ENCODE assay signal across 7 mouse cellular contexts in the genomic region with DNA sequence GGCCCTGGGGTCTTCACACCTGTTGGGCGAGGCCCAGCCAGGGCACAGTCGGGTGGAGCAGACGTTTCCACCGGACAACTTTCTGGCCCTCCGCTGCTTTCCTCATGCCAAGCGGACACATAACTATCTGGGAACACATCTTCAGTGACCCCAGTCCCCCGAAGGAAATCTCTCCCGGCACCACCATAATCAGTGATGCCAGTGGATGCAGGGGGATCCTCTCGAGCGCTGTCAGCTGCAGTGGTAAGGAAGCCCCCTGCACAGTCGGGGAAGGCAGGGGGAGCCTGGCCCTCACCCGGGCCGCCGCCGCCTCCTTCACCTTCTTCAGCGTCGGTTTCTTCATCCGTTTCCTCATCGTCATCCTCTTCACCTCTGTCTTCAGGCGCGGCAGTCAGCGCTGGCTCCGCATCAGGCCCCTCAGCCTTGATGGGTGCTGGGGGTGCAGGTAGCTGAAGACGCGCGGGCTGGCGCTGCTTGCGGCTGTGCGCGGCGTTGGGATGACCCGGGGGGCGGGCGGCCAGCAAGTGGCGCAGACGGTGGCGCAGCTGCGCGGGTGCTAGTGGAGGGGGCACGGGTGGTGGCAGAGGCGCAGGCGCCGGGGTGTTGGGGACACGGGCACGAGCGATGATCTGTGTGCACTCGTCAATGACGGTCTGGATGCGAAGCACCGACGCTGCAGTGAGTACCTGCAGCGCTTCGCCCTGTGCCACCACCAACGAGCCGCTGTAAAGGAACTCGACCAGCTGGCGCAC. TPM values are rescaled to one million over a fixed set of nuclear protein-coding genes. Genes with fewer than 3 reads are reported as not detected.
A peak's percentile ranks its signal among the peaks of the same experiment; 100 is the strongest.
DNase-seq lines count a peak whose midpoint lies in the region; ATAC-seq lines count a peak whose summit lies in the region.

No protein-coding gene starts in this region.

- H3K27me3 ChIP-seq in kidney, embryonic 15.5 days: no peaks in the 10 kb centered on the region
- H3K27me3 ChIP-seq in forebrain, embryonic 15.5 days: no peaks in the 10 kb centered on the region
- H3K27me3 ChIP-seq in midbrain, embryonic 11.5 days (ENCODE audit: control insufficient read depth, insufficient read depth, low read length): peaks cover 8% of the 10 kb centered on the region

- H3K9me3 ChIP-seq in kidney, embryonic 15.5 days (replicated peaks): no peaks in the 10 kb centered on the region
- no peaks in the 10 kb centered on the region for H3K9me3 ChIP-seq in forebrain, embryonic 15.5 days
- H3K9me3 ChIP-seq in midbrain, embryonic 11.5 days (ENCODE audit: control insufficient read depth, low read length): no peaks in the 10 kb centered on the region

- H3K4me2 ChIP-seq in kidney, embryonic 15.5 days: peak overlapping the region; percentile 79
- peak overlapping the region; percentile 12; the same call in 1 of the 2 replicates for H3K4me2 ChIP-seq in forebrain, embryonic 15.5 days (replicated peaks)
- 0 out of 2 replicates have a peak overlapping the region, but pooled peaks have one; percentile 11 for H3K4me2 ChIP-seq in midbrain, embryonic 11.5 days

- H3K4me3 ChIP-seq in kidney, embryonic 15.5 days (replicated peaks): peak overlapping the region; percentile 25
- H3K4me3 ChIP-seq in forebrain, embryonic 15.5 days: peak overlapping the region; percentile 7; the same call in 1 of the 2 replicates
- H3K4me3 ChIP-seq in midbrain, embryonic 11.5 days (ENCODE audit: low read depth, low read length): peak overlapping the region; percentile 7; the same call in 1 of the 2 replicates

- peaks cover 32% of the 10 kb centered on the region for H3K4me1 ChIP-seq in kidney, embryonic 15.5 days
- peaks cover 34% of the 10 kb centered on the region for H3K4me1 ChIP-seq in forebrain, embryonic 15.5 days
- peaks cover 16% of the 10 kb centered on the region for H3K4me1 ChIP-seq in midbrain, embryonic 11.5 days (ENCODE audit: control insufficient read depth, insufficient read depth, low read length)

- DNase-seq in kidney, adult 11 months: no peak
- DNase-seq in cerebellum, postnatal 10 days: peak; percentile 45 to 52
- DNase-seq in midbrain, embryonic 11.5 days (ENCODE audit: low spot score, missing footprints): no peak
- DNase-seq in adrenal gland, postnatal 10 days: no peak
- DNase-seq in urinary bladder, adult 2 months (ENCODE audit: low spot score): no peak

- ATAC-seq in kidney, embryonic 15.5 days (replicated peaks; ENCODE audit: low FRiP score): no peak
- ATAC-seq in forebrain, embryonic 15.5 days (replicated peaks): no peak
- no peak for ATAC-seq in midbrain, embryonic 11.5 days (ENCODE audit: low FRiP score)

- no peak overlapping the region for H3K27ac ChIP-seq in kidney, embryonic 15.5 days
- no peak overlapping the region for H3K27ac ChIP-seq in forebrain, embryonic 15.5 days (replicated peaks)
- H3K27ac ChIP-seq in midbrain, embryonic 11.5 days (ENCODE audit: low read depth, low read length): no peak overlapping the region

- WGBS in kidney, embryonic 15.5 days: 38% methylated on average over 57 of the region's 57 CpGs
- 49% methylated on average over 57 of the region's 57 CpGs for whole genome bisulfite sequencing in forebrain, embryonic 15.5 days
- WGBS in midbrain, embryonic 11.5 days: 36% methylated on average over 57 of the region's 57 CpGs

- H3K9ac ChIP-seq in kidney, embryonic 15.5 days: peak overlapping the region; percentile 25; the same call in 1 of the 2 replicates
- no peak overlapping the region for H3K9ac ChIP-seq in forebrain, embryonic 15.5 days (replicated peaks)
- H3K9ac ChIP-seq in midbrain, embryonic 11.5 days (ENCODE audit: low read length): peak overlapping the region; percentile 12; the same call in 1 of the 2 replicates

- H3K36me3 ChIP-seq in kidney, embryonic 15.5 days: peaks cover 41% of the 10 kb centered on the region
- H3K36me3 ChIP-seq in forebrain, embryonic 15.5 days: peaks cover 32% of the 10 kb centered on the region
- peaks cover 10% of the 10 kb centered on the region; the same call in 1 of the 2 replicates for H3K36me3 ChIP-seq in midbrain, embryonic 11.5 days (ENCODE audit: control insufficient read depth, insufficient read depth, low read length)

RNA-seq across cellular contexts. Expression of a gene that starts 2.3 kb away (rescaled TPM):
- polyA plus RNA-seq in kidney, embryonic 15.5 days (2015; fragmentation: Nextera tagmentation; extraction: Ambion mirVana): 22.1 and 24.8 TPM in 2 replicates
- polyA plus RNA-seq in forebrain, embryonic 15.5 days (2015; fragmentation: Nextera tagmentation; extraction: Ambion mirVana): 40.4 and 44.2 TPM in 2 replicates
- polyA plus RNA-seq in midbrain, embryonic 11.5 days (2014; fragmentation: Nextera tagmentation; extraction: Ambion mirVana): 25.7 and 32.8 TPM in 2 replicates
- 10 to 100 TPM; 11.3 to 13.6 TPM for total RNA-seq in adrenal gland, postnatal 10 days (2021)
- polyA plus RNA-seq in urinary bladder, adult 2 months (2012; rRNA removed): 11.7 and 13.2 TPM in 2 replicates

RNA-seq across cellular contexts. Expression of a gene that starts 8.6 kb away (rescaled TPM):
- polyA plus RNA-seq in kidney, embryonic 15.5 days (2015; fragmentation: Nextera tagmentation; extraction: Ambion mirVana): 283 and 298 TPM in 2 replicates
- 252 and 278 TPM in 2 replicates for polyA plus RNA-seq in forebrain, embryonic 15.5 days (2015; fragmentation: Nextera tagmentation; extraction: Ambion mirVana)
- 399 and 443 TPM in 2 replicates for polyA plus RNA-seq in midbrain, embryonic 11.5 days (2014; fragmentation: Nextera tagmentation; extraction: Ambion mirVana)
- 100 to 1,000 TPM; 218 to 247 TPM for total RNA-seq in adrenal gland, postnatal 10 days (2021)
- 186 and 190 TPM in 2 replicates for polyA plus RNA-seq in urinary bladder, adult 2 months (2012; rRNA removed)

RNA-seq across cellular contexts. Expression of a gene that starts 9.5 kb away (rescaled TPM):
- polyA plus RNA-seq in kidney, embryonic 15.5 days (2015; fragmentation: Nextera tagmentation; extraction: Ambion mirVana): 0.15 and 0.44 TPM in 2 replicates
- polyA plus RNA-seq in forebrain, embryonic 15.5 days (2015; fragmentation: Nextera tagmentation; extraction: Ambion mirVana): 0.20 and 0.50 TPM in 2 replicates
- not detected in 2 replicates for polyA plus RNA-seq in midbrain, embryonic 11.5 days (2014; fragmentation: Nextera tagmentation; extraction: Ambion mirVana)
- 10 to 100 TPM; 24.2 to 50.8 TPM for total RNA-seq in adrenal gland, postnatal 10 days (2021)
- polyA plus RNA-seq in urinary bladder, adult 2 months (2012; rRNA removed): 0.31 and 0.55 TPM in 2 replicates

RNA-seq across cellular contexts. Expression of a gene that starts 27.1 kb away (rescaled TPM):
- 144 and 146 TPM in 2 replicates for polyA plus RNA-seq in kidney, embryonic 15.5 days (2015; fragmentation: Nextera tagmentation; extraction: Ambion mirVana)
- polyA plus RNA-seq in forebrain, embryonic 15.5 days (2015; fragmentation: Nextera tagmentation; extraction: Ambion mirVana): 180 and 184 TPM in 2 replicates
- 133 and 140 TPM in 2 replicates for polyA plus RNA-seq in midbrain, embryonic 11.5 days (2014; fragmentation: Nextera tagmentation; extraction: Ambion mirVana)
- total RNA-seq in adrenal gland, postnatal 10 days (2021): 100 to 1,000 TPM; 165 to 169 TPM
- polyA plus RNA-seq in urinary bladder, adult 2 months (2012; rRNA removed): 240 and 257 TPM in 2 replicates

RNA-seq across cellular contexts. Expression of a gene that starts 29.9 kb away (rescaled TPM):
- 11.2 and 13.3 TPM in 2 replicates for polyA plus RNA-seq in kidney, embryonic 15.5 days (2015; fragmentation: Nextera tagmentation; extraction: Ambion mirVana)
- polyA plus RNA-seq in forebrain, embryonic 15.5 days (2015; fragmentation: Nextera tagmentation; extraction: Ambion mirVana): 11.7 and 12.5 TPM in 2 replicates
- 9.6 and 9.8 TPM in 2 replicates for polyA plus RNA-seq in midbrain, embryonic 11.5 days (2014; fragmentation: Nextera tagmentation; extraction: Ambion mirVana)
- total RNA-seq in adrenal gland, postnatal 10 days (2021): 1 to 10 TPM; 5.4 to 5.9 TPM
- polyA plus RNA-seq in urinary bladder, adult 2 months (2012; rRNA removed): 6.3 and 6.9 TPM in 2 replicates

Comparison
In these comparisons a context has a peak if more than half of its experiments do, and no peak if none do; other contexts are left out.
1. H3K4me2 ChIP-seq: peak in every context shown above with its lines; median percentile 79 in kidney, embryonic 15.5 days; 12 in forebrain, embryonic 15.5 days; 11 in midbrain, embryonic 11.5 days.
2. DNase-seq: peak in cerebellum, postnatal 10 days (2 of 2); none in kidney, adult 11 months (single experiment), midbrain, embryonic 11.5 days (single experiment), adrenal gland, postnatal 10 days (single experiment) and urinary bladder, adult 2 months (single experiment).
3. Peak in every context shown above with its lines, with median percentiles within 50 percentile points of each other: H3K4me3 ChIP-seq.